Mouse (Mus musculus): ENCODE results near the gene Olfr1132. TPM values are rescaled to one million over a fixed set of nuclear protein-coding genes. Genes with fewer than 3 reads are reported as not detected.
"Not testable (repeated sequence)": the region's sequence is repeated elsewhere in the genome, so short reads cannot be mapped to it uniquely, and the experiment has no call there.

Gene Olfr1132
- polyA plus RNA-seq (2012; rRNA removed), result not detected in 2 replicates

DNA sequence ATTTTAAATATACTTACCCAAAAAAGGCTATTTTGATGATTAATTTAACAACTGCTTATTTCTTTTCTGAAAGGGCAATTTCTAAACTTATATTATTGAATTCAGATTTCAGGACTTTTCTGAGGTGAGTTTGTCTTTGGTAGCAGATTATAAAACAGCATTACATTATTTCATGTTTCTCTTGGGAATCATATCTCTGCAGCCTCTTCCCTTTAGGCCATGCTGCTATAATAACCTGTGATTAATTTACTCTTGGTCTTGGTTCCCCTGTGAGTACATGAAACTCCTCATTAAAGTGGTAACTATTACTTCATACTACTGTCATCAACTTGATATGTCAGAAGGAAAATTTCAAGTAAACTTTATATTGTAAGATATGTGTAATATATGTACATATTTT, at the start of gene Olfr1132:
Gene Olfr1132 (minus strand): TSS at position 101 of the 400 bp plus-strand sequence.
- no peak within 1 kb of the TSS for H3K27ac ChIP-seq (ENCODE audit: insufficient read depth, low read depth, low read length)
- no peak for DNase-seq
- no peaks in the 10 kb centered on the region for H3K27me3 ChIP-seq (replicated peaks; ENCODE audit: control insufficient read depth, insufficient read depth, low read length)
- H3K4me3 ChIP-seq (ENCODE audit: insufficient read depth, low read depth, low read length), result no peak within 1 kb of the TSS
- no peaks in the 10 kb centered on the region for H3K4me1 ChIP-seq (ENCODE audit: control insufficient read depth, insufficient read depth, low read length)
- TF ChIP-seq CTCF (conservative IDR thresholded peaks at IDR 0.05; ENCODE audit: insufficient read depth, insufficient read length, low read depth, low read length), result no peak
- TF ChIP-seq POLR2A (IDR thresholded peaks at IDR 0.05; ENCODE audit: low read depth, low read length), result no peak
- H3K36me3 ChIP-seq (ENCODE audit: control insufficient read depth, insufficient read depth, low read length), result no peaks in the 10 kb centered on the region

- TF ChIP-seq CTCF (conservative IDR thresholded peaks at IDR 0.05; ENCODE audit: insufficient read depth, insufficient read length, low read depth, low read length) (no peak), POLR2A (IDR thresholded peaks at IDR 0.05; ENCODE audit: low read depth, low read length) (no peak)
- H3K27me3 ChIP-seq (replicated peaks; ENCODE audit: control insufficient read depth, insufficient read depth, low read length), result no peaks in the 10 kb centered on the region
- WGBS, result 10% methylated on average over 1 of the region's 1 CpGs
Observed at GRCm38 (mm10) chr2:87673564-87673963, 36.2 kb upstream of the Olfr1132 start, which contains the start of gene Olfr1135. Gene Olfr1135, minus strand, starts transcription at chr2:87673664.

GRCm38 (mm10) chr2:87658360-87658759, 21.0 kb upstream of the Olfr1132 start, which contains the start of gene Olfr1134:
Gene Olfr1134, minus strand, starts transcription at chr2:87658460.
- Histone ChIP-seq H3K36me3 (ENCODE audit: control insufficient read depth, insufficient read depth, low read length) (no peaks in the 10 kb centered on the region), H3K27me3 (replicated peaks; ENCODE audit: control insufficient read depth, insufficient read depth, low read length) (no peaks in the 10 kb centered on the region), H3K4me3 (ENCODE audit: insufficient read depth, low read depth, low read length) (no peak within 1 kb of the TSS), H3K4me1 (ENCODE audit: control insufficient read depth, insufficient read depth, low read length) (no peaks in the 10 kb centered on the region), H3K27ac (ENCODE audit: insufficient read depth, low read depth, low read length) (no peak within 1 kb of the TSS)
- TF ChIP-seq CTCF (conservative IDR thresholded peaks at IDR 0.05; ENCODE audit: insufficient read depth, insufficient read length, low read depth, low read length) (no peak), POLR2A (IDR thresholded peaks at IDR 0.05; ENCODE audit: low read depth, low read length) (no peak)
- WGBS, result 82% methylated on average over 2 of the region's 2 CpGs
- no peak for DNase-seq

More at GRCm38 (mm10) chr2:87673564-87673963, 36.2 kb upstream of the Olfr1132 start, which contains the start of gene Olfr1135:
- H3K36me3 ChIP-seq (ENCODE audit: control insufficient read depth, insufficient read depth, low read length), result no peaks in the 10 kb centered on the region
- DNase-seq, result no peak
- H3K4me1 ChIP-seq (ENCODE audit: control insufficient read depth, insufficient read depth, low read length), result no peaks in the 10 kb centered on the region
- H3K4me3 ChIP-seq (ENCODE audit: insufficient read depth, low read depth, low read length), result no peak within 1 kb of the TSS
- no peak within 1 kb of the TSS for H3K27ac ChIP-seq (ENCODE audit: insufficient read depth, low read depth, low read length)

- no peak within 1 kb of the TSS for H3K27ac ChIP-seq (ENCODE audit: insufficient read depth, low read depth, low read length)
- no peak within 1 kb of the TSS for H3K4me3 ChIP-seq (ENCODE audit: insufficient read depth, low read depth, low read length)
- TF ChIP-seq CTCF (conservative IDR thresholded peaks at IDR 0.05; ENCODE audit: insufficient read depth, insufficient read length, low read depth, low read length), result no peak
- TF ChIP-seq POLR2A (IDR thresholded peaks at IDR 0.05; ENCODE audit: low read depth, low read length), result no peak
- no peaks in the 10 kb centered on the region for H3K4me1 ChIP-seq (ENCODE audit: control insufficient read depth, insufficient read depth, low read length)
- H3K27me3 ChIP-seq (replicated peaks; ENCODE audit: control insufficient read depth, insufficient read depth, low read length), result no peaks in the 10 kb centered on the region
- no peaks in the 10 kb centered on the region for H3K36me3 ChIP-seq (ENCODE audit: control insufficient read depth, insufficient read depth, low read length)
- no peak for DNase-seq
Observed at GRCm38 (mm10) chr2:87647274-87647673, 9.9 kb upstream of the Olfr1132 start, which contains the start of gene Olfr1133. Gene Olfr1133, minus strand, starts transcription at chr2:87647374.

DNA sequence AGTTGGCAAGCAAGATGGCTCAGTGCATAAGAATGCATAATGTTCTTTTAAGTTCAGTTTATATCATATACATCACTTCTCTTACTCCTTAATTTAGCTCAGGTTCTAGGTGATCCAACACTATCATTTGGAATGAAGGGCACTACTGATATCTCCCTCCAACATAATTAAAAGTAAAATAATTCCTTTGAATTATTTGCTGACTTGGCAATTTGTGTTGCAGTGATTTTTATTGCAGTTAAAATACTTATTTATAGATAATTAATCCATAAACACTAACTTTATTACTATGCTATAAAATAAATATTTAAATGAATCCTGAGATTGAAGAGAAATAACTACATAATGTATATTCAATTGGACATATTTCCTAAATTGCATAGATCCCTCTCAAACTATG, 5.1 kb upstream of the Olfr1132 start:
- Histone ChIP-seq H3K36me3 (ENCODE audit: control insufficient read depth, insufficient read depth, low read length) (no peaks in the 10 kb centered on the region), H3K27ac (ENCODE audit: insufficient read depth, low read depth, low read length) (no peak overlapping the region), H3K4me3 (ENCODE audit: insufficient read depth, low read depth, low read length) (no peak overlapping the region), H3K4me1 (ENCODE audit: control insufficient read depth, insufficient read depth, low read length) (no peaks in the 10 kb centered on the region), H3K27me3 (replicated peaks; ENCODE audit: control insufficient read depth, insufficient read depth, low read length) (no peaks in the 10 kb centered on the region)
- TF ChIP-seq POLR2A (IDR thresholded peaks at IDR 0.05; ENCODE audit: low read depth, low read length) (no peak), CTCF (conservative IDR thresholded peaks at IDR 0.05; ENCODE audit: insufficient read depth, insufficient read length, low read depth, low read length) (no peak)
- DNase-seq, result no peak

GRCm38 (mm10) chr2:87626804-87627203, 10.5 kb downstream of the Olfr1132 start, which contains the start of gene Olfr1131:
Gene Olfr1131, plus strand, starts transcription at chr2:87627104.
- Histone ChIP-seq H3K27ac (ENCODE audit: insufficient read depth, low read depth, low read length) (no peak within 1 kb of the TSS), H3K4me1 (ENCODE audit: control insufficient read depth, insufficient read depth, low read length) (no peaks in the 10 kb centered on the region), H3K4me3 (ENCODE audit: insufficient read depth, low read depth, low read length) (no peak within 1 kb of the TSS), H3K36me3 (ENCODE audit: control insufficient read depth, insufficient read depth, low read length) (no peaks in the 10 kb centered on the region), H3K27me3 (replicated peaks; ENCODE audit: control insufficient read depth, insufficient read depth, low read length) (no peaks in the 10 kb centered on the region)
- no peak for TF ChIP-seq POLR2A (IDR thresholded peaks at IDR 0.05; ENCODE audit: low read depth, low read length)
- TF ChIP-seq CTCF (conservative IDR thresholded peaks at IDR 0.05; ENCODE audit: insufficient read depth, insufficient read length, low read depth, low read length), result no peak
- no peak for DNase-seq
- WGBS, result 63% methylated on average over 3 of the region's 3 CpGs

GRCm38 (mm10) chr2:87605912-87606311, 31.4 kb downstream of the Olfr1132 start, which contains the start of gene Olfr1130:
Gene Olfr1130, plus strand, starts transcription at chr2:87606212.
- not testable (repeated sequence) for DNase-seq; H3K27me3 ChIP-seq (replicated peaks; ENCODE audit: control insufficient read depth, insufficient read depth, low read length); H3K27ac ChIP-seq (ENCODE audit: insufficient read depth, low read depth, low read length); H3K36me3 ChIP-seq (ENCODE audit: control insufficient read depth, insufficient read depth, low read length); H3K4me3 ChIP-seq (ENCODE audit: insufficient read depth, low read depth, low read length); H3K4me1 ChIP-seq (ENCODE audit: control insufficient read depth, insufficient read depth, low read length)

Other genes starting within 250 kb of the Olfr1132 start
- gene Olfr1123, start 220.9 kb downstream of the Olfr1132 start, polyA plus RNA-seq (2012; rRNA removed), result not detected in 2 replicates
- gene Olfr1124, start 207.3 kb downstream of the Olfr1132 start, polyA plus RNA-seq (2012; rRNA removed), result not detected in 2 replicates
- not detected in 2 replicates for gene Olfr1126, start 183.6 kb downstream of the Olfr1132 start, polyA plus RNA-seq (2012; rRNA removed)
- not detected in 2 replicates for gene Pramel7, start 140.4 kb downstream of the Olfr1132 start, polyA plus RNA-seq (2012; rRNA removed)
- gene Pramel6, start 131.0 kb downstream of the Olfr1132 start, polyA plus RNA-seq (2012; rRNA removed), result not detected in 2 replicates
- gene Olfr153, start 105.7 kb downstream of the Olfr1132 start, polyA plus RNA-seq (2012; rRNA removed), result not detected in 2 replicates
- not detected in 2 replicates for gene Olfr1128, start 92.0 kb downstream of the Olfr1132 start, polyA plus RNA-seq (2012; rRNA removed)
- gene Olfr1129, start 63.6 kb downstream of the Olfr1132 start, polyA plus RNA-seq (2012; rRNA removed), result not detected in 2 replicates
- gene Olfr1130, start 31.3 kb downstream of the Olfr1132 start, polyA plus RNA-seq (2012; rRNA removed), result not detected in 2 replicates
- not detected in 2 replicates for gene Olfr1131, start 10.4 kb downstream of the Olfr1132 start, polyA plus RNA-seq (2012; rRNA removed)
- not detected in 2 replicates for gene Olfr1133, start 9.8 kb upstream of the Olfr1132 start, polyA plus RNA-seq (2012; rRNA removed)
- gene Olfr1134, start 20.9 kb upstream of the Olfr1132 start, polyA plus RNA-seq (2012; rRNA removed), result not detected in 2 replicates
- not detected in 2 replicates for gene Olfr1135, start 36.1 kb upstream of the Olfr1132 start, polyA plus RNA-seq (2012; rRNA removed)
- gene Olfr1136, start 56.4 kb upstream of the Olfr1132 start, polyA plus RNA-seq (2012; rRNA removed), result not detected in 2 replicates
- not detected in 2 replicates for gene Olfr1137, start 75.6 kb upstream of the Olfr1132 start, polyA plus RNA-seq (2012; rRNA removed)
- gene Olfr1138, start 102.4 kb upstream of the Olfr1132 start, polyA plus RNA-seq (2012; rRNA removed), result not detected in 2 replicates
- gene Olfr1140, start 106.2 kb upstream of the Olfr1132 start, polyA plus RNA-seq (2012; rRNA removed), result not detected in 2 replicates
- not detected in 2 replicates for gene Olfr1141, start 116.5 kb upstream of the Olfr1132 start, polyA plus RNA-seq (2012; rRNA removed)
- not detected in 2 replicates for gene Olfr152, start 141.9 kb upstream of the Olfr1132 start, polyA plus RNA-seq (2012; rRNA removed)
- not detected in 2 replicates for gene Olfr1143, start 163.1 kb upstream of the Olfr1132 start, polyA plus RNA-seq (2012; rRNA removed)
- not detected in 2 replicates for gene Olfr1145, start 172.3 kb upstream of the Olfr1132 start, polyA plus RNA-seq (2012; rRNA removed)
- not detected in 2 replicates for gene Olfr1148, start 193.0 kb upstream of the Olfr1132 start, polyA plus RNA-seq (2012; rRNA removed)
- gene Olfr1150-ps1, start 206.5 kb upstream of the Olfr1132 start, polyA plus RNA-seq (2012; rRNA removed), result not detected in 2 replicates
- gene Olfr1151, start 218.3 kb upstream of the Olfr1132 start, polyA plus RNA-seq (2012; rRNA removed), result not detected in 2 replicates
- not detected in 2 replicates for gene Olfr1152, start 229.0 kb upstream of the Olfr1132 start, polyA plus RNA-seq (2012; rRNA removed)

All from kidney, adult 2 months (tissue).